Mouse (Mus musculus): ENCODE results near the gene Ttyh3. TPM values are rescaled to one million over a fixed set of nuclear protein-coding genes. Genes with fewer than 3 reads are reported as not detected.
"Not testable (repeated sequence)": the region's sequence is repeated elsewhere in the genome, so short reads cannot be mapped to it uniquely, and the experiment has no call there.

The Ttyh3 gene
- polyA plus RNA-seq, 1 experiment from 2014 or later: 16.3 TPM

DNA sequence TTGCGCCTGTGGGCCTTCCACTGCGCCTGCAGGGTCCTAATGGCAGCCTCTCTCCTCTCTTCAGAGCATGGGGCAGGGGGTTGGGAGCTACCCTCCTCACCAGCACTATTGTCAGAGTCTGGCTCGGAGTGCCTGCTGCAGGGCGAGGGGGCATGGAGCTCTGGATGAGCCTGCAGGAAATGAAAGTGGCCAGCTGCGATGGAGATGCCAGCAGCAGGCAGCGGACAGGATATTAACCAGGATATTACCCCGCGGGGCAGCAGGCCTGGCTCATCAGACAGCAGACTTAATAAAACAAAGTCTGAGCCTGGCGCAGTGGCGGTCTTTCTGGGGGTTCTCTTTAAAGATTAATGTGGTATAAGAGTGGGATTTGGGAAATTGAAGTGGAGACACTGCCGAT is 26.2 kb upstream of the Ttyh3 start:
- no peak overlapping the region for H3K4me2 ChIP-seq (ENCODE audit: low read depth, low read length)
- 0 out of 2 replicates have a peak, but pooled peaks cover 10% of the 10 kb centered on the region for H3K36me3 ChIP-seq (ENCODE audit: control insufficient read depth, insufficient read depth)
- H3K27ac ChIP-seq (ENCODE audit: low read length): no peak overlapping the region
- no peaks in the 10 kb centered on the region for H3K9me3 ChIP-seq (replicated peaks; ENCODE audit: control insufficient read depth, low read length)
- no peaks in the 10 kb centered on the region for H3K27me3 ChIP-seq (ENCODE audit: control insufficient read depth, insufficient read depth, low read length)
- 82% methylated on average over 11 of the region's 11 CpGs for WGBS
- H3K4me3 ChIP-seq (ENCODE audit: low read length): no peak overlapping the region
- no peak for ATAC-seq (replicated peaks; ENCODE audit: extremely low read depth, insufficient read depth, low FRiP score)
- H3K4me1 ChIP-seq (ENCODE audit: control insufficient read depth, insufficient read depth, low read length): peaks cover 5% of the 10 kb centered on the region; the same call in 1 of the 2 replicates
- no peak overlapping the region for H3K9ac ChIP-seq (ENCODE audit: low read length)

DNA sequence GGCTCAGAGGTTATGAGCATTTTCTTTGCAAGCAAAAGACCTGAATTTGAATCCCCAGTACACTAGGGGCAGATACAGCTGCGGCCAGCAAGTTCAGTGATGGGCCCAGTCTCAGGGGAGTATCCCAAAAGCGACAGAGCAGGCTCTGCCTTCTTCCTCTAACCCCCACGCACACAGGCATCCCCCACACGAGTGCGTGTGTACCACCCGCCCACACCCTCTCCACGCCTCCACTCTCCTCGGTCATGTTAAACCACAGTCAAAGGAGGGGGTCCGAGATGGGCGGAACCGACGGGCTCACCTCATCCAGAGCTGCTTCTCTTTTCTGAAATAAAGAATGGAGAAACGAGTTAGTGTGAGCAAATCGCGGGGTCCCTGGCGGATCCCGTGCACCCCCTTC is 25.2 kb upstream of the Ttyh3 start:
- H3K36me3 ChIP-seq (ENCODE audit: control insufficient read depth, insufficient read depth): peaks cover 18% of the 10 kb centered on the region
- no peaks in the 10 kb centered on the region for H3K27me3 ChIP-seq (ENCODE audit: control insufficient read depth, insufficient read depth, low read length)
- peaks cover 5% of the 10 kb centered on the region; the same call in 1 of the 2 replicates for H3K4me1 ChIP-seq (ENCODE audit: control insufficient read depth, insufficient read depth, low read length)
- H3K9me3 ChIP-seq (replicated peaks; ENCODE audit: control insufficient read depth, low read length): peaks cover 4% of the 10 kb centered on the region
- ATAC-seq (replicated peaks; ENCODE audit: extremely low read depth, insufficient read depth, low FRiP score): no peak
- H3K27ac ChIP-seq (ENCODE audit: low read length): no peak overlapping the region
- H3K4me2 ChIP-seq (ENCODE audit: low read depth, low read length): no peak overlapping the region
- H3K9ac ChIP-seq (ENCODE audit: low read length): no peak overlapping the region
- H3K4me3 ChIP-seq (ENCODE audit: low read length): no peak overlapping the region
- 79% methylated on average over 17 of the region's 17 CpGs for WGBS

DNA sequence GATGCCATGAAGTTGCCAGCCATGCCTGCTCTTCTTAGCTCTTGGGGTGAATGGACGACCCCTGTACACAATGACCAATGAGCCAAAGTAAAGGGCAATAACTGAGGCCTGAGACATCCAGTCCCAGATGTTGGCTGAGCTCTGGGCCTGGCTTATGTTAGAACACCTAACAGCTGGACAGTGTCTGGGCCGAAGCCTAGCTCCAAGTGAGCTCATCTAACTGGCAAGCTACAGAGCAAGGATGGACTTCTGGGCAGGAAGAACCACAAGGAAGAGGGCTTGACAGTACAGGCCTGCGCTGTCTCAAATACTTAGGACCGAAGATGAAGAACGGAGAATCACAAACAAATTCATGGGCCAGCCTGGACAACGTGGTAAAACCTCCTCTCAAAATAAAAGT is 23.8 kb upstream of the Ttyh3 start:
- not testable (repeated sequence) for H3K4me2 ChIP-seq (ENCODE audit: low read depth, low read length); H3K4me3 ChIP-seq (ENCODE audit: low read length); H3K9ac ChIP-seq (ENCODE audit: low read length); H3K27me3 ChIP-seq (ENCODE audit: control insufficient read depth, insufficient read depth, low read length); H3K27ac ChIP-seq (ENCODE audit: low read length); ATAC-seq (replicated peaks; ENCODE audit: extremely low read depth, insufficient read depth, low FRiP score); H3K4me1 ChIP-seq (ENCODE audit: control insufficient read depth, insufficient read depth, low read length)
- Histone ChIP-seq H3K36me3 (ENCODE audit: control insufficient read depth, insufficient read depth) (peaks cover 22% of the 10 kb centered on the region), H3K9me3 (replicated peaks; ENCODE audit: control insufficient read depth, low read length) (peaks cover 10% of the 10 kb centered on the region)
- WGBS: 84% methylated on average over 6 of the region's 6 CpGs

DNA sequence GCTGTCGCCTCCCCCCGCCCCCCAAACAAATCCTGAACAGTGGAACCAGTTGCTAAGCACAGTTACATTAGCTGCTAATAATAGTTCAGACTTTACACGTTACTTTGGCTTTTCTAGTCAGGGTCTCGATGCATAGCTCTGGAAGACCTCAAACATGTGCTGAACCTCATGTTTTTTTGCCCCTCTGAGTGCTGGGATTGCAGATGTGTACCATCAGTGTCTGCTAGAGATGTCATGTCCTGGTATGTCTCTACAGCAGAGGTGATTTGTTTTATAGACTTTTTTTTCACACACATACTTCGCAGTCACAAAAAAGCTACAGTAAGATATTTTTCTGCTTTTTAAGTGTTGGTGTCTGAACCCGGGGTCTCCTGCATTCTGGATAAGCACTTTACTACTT is 23.3 kb upstream of the Ttyh3 start:
- peaks cover 10% of the 10 kb centered on the region for H3K9me3 ChIP-seq (replicated peaks; ENCODE audit: control insufficient read depth, low read length)
- H3K27ac ChIP-seq (ENCODE audit: low read length): no peak overlapping the region
- WGBS: 66% methylated on average over 6 of the region's 6 CpGs
- no peak overlapping the region for H3K4me3 ChIP-seq (ENCODE audit: low read length)
- H3K4me2 ChIP-seq (ENCODE audit: low read depth, low read length): no peak overlapping the region
- ATAC-seq (replicated peaks; ENCODE audit: extremely low read depth, insufficient read depth, low FRiP score): no peak
- no peaks in the 10 kb centered on the region for H3K27me3 ChIP-seq (ENCODE audit: control insufficient read depth, insufficient read depth, low read length)
- no peak overlapping the region for H3K9ac ChIP-seq (ENCODE audit: low read length)
- H3K36me3 ChIP-seq (ENCODE audit: control insufficient read depth, insufficient read depth): peaks cover 22% of the 10 kb centered on the region
- H3K4me1 ChIP-seq (ENCODE audit: control insufficient read depth, insufficient read depth, low read length): peaks cover 5% of the 10 kb centered on the region; the same call in 1 of the 2 replicates

DNA sequence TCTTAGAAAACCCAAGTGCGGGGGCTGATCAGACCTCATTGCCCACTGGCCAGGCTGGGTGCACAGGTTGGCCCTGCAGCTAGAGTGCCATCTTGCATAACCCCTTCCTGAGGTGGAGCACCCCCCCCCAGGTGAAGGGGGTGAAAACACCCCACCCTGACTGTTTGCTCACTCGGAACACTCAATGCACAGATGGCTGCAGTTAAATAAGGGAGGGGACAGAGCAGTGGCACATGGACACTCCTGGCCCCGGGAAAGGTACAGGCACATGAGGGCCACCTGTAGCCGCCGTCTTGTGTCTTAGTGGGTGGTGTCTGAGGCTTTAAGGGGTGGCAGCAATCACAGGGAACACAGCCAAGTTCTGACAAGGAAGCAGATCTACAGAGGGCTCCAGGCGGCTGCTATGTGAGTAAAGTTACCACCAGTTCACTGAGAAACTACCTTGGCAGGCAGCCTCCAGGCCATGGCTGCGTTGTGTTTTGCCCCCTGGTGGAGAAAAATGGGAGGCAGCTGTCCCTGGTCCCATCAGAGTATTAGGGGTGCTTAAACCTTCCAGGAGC is 14.9 kb upstream of the Ttyh3 start:
- Histone ChIP-seq H3K27ac (ENCODE audit: low read length) (no peak overlapping the region), H3K9ac (ENCODE audit: low read length) (no peak overlapping the region), H3K4me3 (ENCODE audit: low read length) (no peak overlapping the region), H3K36me3 (ENCODE audit: control insufficient read depth, insufficient read depth) (peaks cover 3% of the 10 kb centered on the region), H3K27me3 (ENCODE audit: control insufficient read depth, insufficient read depth, low read length) (no peaks in the 10 kb centered on the region), H3K4me1 (ENCODE audit: control insufficient read depth, insufficient read depth, low read length) (peaks cover 26% of the 10 kb centered on the region), H3K4me2 (ENCODE audit: low read depth, low read length) (no peak overlapping the region), H3K9me3 (replicated peaks; ENCODE audit: control insufficient read depth, low read length) (peaks cover 3% of the 10 kb centered on the region)
- peak; percentile 50; the same call in 1 of the 2 replicates for ATAC-seq (replicated peaks; ENCODE audit: extremely low read depth, insufficient read depth, low FRiP score)
- 40% methylated on average over 7 of the region's 7 CpGs for WGBS

DNA sequence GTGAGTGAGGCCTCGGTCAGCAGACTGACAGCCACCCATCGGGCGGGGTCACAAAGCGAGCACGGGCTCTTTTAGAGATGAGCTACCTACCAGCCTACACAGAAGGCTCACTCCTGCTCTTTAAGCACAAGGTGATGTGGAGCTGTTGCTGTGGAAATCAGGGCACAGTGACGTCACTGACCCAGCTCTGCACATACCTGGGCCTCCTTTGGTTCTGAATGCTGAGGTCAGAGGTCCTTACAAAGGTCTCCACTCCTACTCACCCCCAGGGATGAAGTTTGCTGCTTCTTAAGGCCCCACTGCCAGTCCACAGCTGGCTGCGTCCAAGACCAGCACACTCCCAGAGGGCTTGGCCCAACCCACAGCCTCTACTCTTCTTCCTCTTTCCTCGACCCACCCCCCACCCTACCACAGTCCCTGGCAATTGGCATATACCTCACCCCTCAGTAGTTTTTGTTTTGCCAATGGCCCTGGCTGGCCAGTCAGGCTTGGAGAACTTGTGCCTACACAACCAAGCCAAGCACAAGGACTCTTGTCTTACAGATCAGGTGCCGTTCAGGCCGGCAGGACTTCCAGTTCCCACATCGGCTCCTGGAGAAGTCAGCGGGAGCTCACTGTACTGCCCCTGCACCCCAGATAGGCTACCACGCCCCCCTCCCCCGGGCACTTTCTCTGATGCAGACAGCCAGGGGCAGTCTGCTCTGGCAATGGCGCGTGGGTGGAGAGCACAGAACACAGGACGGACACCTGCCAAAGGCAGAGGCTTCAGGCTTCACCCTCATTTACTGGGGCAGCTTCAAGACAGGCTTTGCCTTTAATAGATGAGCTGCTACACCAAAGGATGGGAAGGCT is 14.1 kb upstream of the Ttyh3 start:
- no peak overlapping the region for H3K9ac ChIP-seq (ENCODE audit: low read length)
- H3K27ac ChIP-seq (ENCODE audit: low read length): no peak overlapping the region
- no peak overlapping the region for H3K4me2 ChIP-seq (ENCODE audit: low read depth, low read length)
- no peaks in the 10 kb centered on the region for H3K9me3 ChIP-seq (replicated peaks; ENCODE audit: control insufficient read depth, low read length)
- peaks cover 26% of the 10 kb centered on the region for H3K4me1 ChIP-seq (ENCODE audit: control insufficient read depth, insufficient read depth, low read length)
- H3K27me3 ChIP-seq (ENCODE audit: control insufficient read depth, insufficient read depth, low read length): no peaks in the 10 kb centered on the region
- no peak overlapping the region for H3K4me3 ChIP-seq (ENCODE audit: low read length)
- WGBS: 65% methylated on average over 17 of the region's 17 CpGs
- H3K36me3 ChIP-seq (ENCODE audit: control insufficient read depth, insufficient read depth): no peaks in the 10 kb centered on the region
- ATAC-seq (replicated peaks; ENCODE audit: extremely low read depth, insufficient read depth, low FRiP score): no peak

DNA sequence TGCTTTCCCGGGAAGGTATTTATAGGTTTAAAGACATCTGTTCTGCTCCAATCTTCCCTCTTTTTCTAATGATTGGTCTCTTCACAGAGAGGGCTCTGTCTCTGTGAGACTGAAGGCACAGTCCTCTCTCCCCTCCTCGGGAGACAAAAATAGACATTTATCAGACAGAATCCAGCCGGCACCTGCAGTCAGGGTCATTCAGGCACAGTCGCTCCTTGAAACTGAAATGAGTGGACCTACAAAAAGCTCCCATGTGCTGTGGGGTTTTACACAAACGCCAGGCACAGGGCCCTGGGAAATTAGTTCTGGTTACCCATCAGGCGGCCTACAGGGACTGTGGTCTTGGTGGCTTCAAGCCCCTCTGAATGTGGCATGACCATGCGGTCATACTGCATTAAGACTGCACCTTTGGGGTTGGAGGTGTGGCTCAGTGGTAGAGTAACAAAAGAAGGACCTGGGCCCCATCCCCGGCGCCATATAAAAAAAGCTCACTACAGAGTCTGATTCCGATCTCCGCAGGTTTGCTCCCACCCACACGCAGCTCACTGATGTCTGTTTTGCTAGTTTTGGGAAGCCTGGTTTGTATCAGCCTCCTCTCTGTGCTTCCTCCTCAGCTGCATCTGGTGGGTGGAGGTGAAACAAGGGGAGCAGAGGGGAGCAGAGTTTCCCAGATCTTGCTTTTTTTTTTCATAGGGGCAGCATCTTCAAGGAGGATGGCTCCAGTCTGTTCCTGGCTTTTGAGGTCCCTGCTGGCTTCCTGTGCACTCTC is 13.2 kb upstream of the Ttyh3 start:
- H3K27ac ChIP-seq (ENCODE audit: low read length): peak overlapping the region; percentile 64
- WGBS: 41% methylated on average over 12 of the region's 12 CpGs
- peaks cover 26% of the 10 kb centered on the region for H3K4me1 ChIP-seq (ENCODE audit: control insufficient read depth, insufficient read depth, low read length)
- no peak for ATAC-seq (replicated peaks; ENCODE audit: extremely low read depth, insufficient read depth, low FRiP score)
- peak overlapping the region; percentile 47 for H3K9ac ChIP-seq (ENCODE audit: low read length)
- H3K4me2 ChIP-seq (ENCODE audit: low read depth, low read length): peak overlapping the region; percentile 36
- H3K27me3 ChIP-seq (ENCODE audit: control insufficient read depth, insufficient read depth, low read length): no peaks in the 10 kb centered on the region
- no peak overlapping the region for H3K4me3 ChIP-seq (ENCODE audit: low read length)
- H3K36me3 ChIP-seq (ENCODE audit: control insufficient read depth, insufficient read depth): no peaks in the 10 kb centered on the region
- H3K9me3 ChIP-seq (replicated peaks; ENCODE audit: control insufficient read depth, low read length): no peaks in the 10 kb centered on the region

DNA sequence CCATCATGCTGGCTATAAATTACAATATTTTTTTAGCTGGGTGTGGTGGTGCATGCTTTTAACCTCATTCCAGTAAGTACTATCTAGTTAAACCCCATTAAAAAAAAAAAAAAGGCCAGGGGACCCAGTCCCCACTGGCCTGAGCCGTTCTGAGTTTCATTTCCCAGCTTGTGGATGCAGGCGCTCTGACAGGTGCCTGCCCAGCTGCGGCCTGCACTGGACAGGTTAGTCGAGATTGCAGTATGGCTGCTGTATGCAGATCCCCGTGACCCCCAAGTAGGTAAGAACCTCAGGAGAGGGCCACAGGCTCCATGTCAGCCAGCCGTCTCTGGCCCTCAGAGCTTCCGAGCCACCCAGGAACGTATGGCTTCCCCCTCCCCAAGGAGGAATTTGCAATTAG is 12.6 kb upstream of the Ttyh3 start:
- Histone ChIP-seq H3K4me1 (ENCODE audit: control insufficient read depth, insufficient read depth, low read length) (peaks cover 26% of the 10 kb centered on the region), H3K9ac (ENCODE audit: low read length) (peak overlapping the region; percentile 47), H3K9me3 (replicated peaks; ENCODE audit: control insufficient read depth, low read length) (no peaks in the 10 kb centered on the region), H3K27me3 (ENCODE audit: control insufficient read depth, insufficient read depth, low read length) (no peaks in the 10 kb centered on the region), H3K36me3 (ENCODE audit: control insufficient read depth, insufficient read depth) (no peaks in the 10 kb centered on the region), H3K27ac (ENCODE audit: low read length) (peak overlapping the region; percentile 64), H3K4me3 (ENCODE audit: low read length) (no peak overlapping the region), H3K4me2 (ENCODE audit: low read depth, low read length) (peak overlapping the region; percentile 36)
- ATAC-seq (replicated peaks; ENCODE audit: extremely low read depth, insufficient read depth, low FRiP score): no peak
- 53% methylated on average over 8 of the region's 8 CpGs for WGBS

DNA sequence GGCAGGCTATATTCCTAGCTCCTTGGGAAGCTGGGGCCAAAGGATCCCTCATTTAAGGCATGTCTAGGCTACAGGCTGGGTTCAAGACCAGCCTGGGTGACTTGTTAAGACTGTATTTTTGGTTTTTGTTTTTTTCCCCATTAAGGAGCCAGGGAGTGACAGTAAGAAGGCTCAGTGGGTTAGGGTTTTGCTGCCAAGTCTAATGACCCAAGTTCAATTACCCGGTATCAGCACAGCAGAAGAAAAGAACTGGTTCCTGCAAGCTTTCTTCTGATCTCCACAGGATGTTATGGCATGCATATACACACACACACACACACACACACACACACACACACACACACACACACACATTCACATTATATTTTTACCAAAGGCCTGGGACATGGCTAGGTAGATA is 11.6 kb upstream of the Ttyh3 start:
- 61% methylated on average over 1 of the region's 1 CpGs for WGBS
- H3K27ac ChIP-seq (ENCODE audit: low read length): no peak overlapping the region
- H3K9me3 ChIP-seq (replicated peaks; ENCODE audit: control insufficient read depth, low read length): no peaks in the 10 kb centered on the region
- peaks cover 26% of the 10 kb centered on the region for H3K4me1 ChIP-seq (ENCODE audit: control insufficient read depth, insufficient read depth, low read length)
- no peak overlapping the region for H3K9ac ChIP-seq (ENCODE audit: low read length)
- no peak overlapping the region for H3K4me2 ChIP-seq (ENCODE audit: low read depth, low read length)
- H3K4me3 ChIP-seq (ENCODE audit: low read length): no peak overlapping the region
- H3K36me3 ChIP-seq (ENCODE audit: control insufficient read depth, insufficient read depth): no peaks in the 10 kb centered on the region
- no peaks in the 10 kb centered on the region for H3K27me3 ChIP-seq (ENCODE audit: control insufficient read depth, insufficient read depth, low read length)
- no peak for ATAC-seq (replicated peaks; ENCODE audit: extremely low read depth, insufficient read depth, low FRiP score)
